Mouse (Mus musculus) stomach, embryonic 16.5 days (tissue): Measurements from ENCODE around the gene Hoxa7. TPM values are rescaled to one million over a fixed set of nuclear protein-coding genes. Genes with fewer than 3 reads are reported as not detected.

Experiments
- ATAC-seq: fragments of 200-750 bp; cut with Nextera tagmentation; 2 replicates; pipeline ENCODE4 v1.8.0; 2017; ENCODE audit warnings: moderate number of reproducible peaks, moderate TSS enrichment; ENCODE audit not compliant: insufficient read depth, low FRiP score
- H3K27ac ChIP-seq: fragments of 300-500 bp; sonication (generic); 2 replicates; pipeline ENCODE4 v1.5.1; 2014; ENCODE audit warnings: low read length
- H3K27me3 ChIP-seq: fragments of 300-500 bp; sonication (generic); 2 replicates; pipeline ENCODE4 v1.6.1; 2014; ENCODE audit warnings: low read length, control low read depth, mixed read lengths; ENCODE audit not compliant: control insufficient read depth, insufficient read depth
- H3K36me3 ChIP-seq: fragments of 300-500 bp; sonication (generic); 2 replicates; pipeline ENCODE4 v1.6.1; 2014; ENCODE audit warnings: low read length; ENCODE audit not compliant: control insufficient read depth, insufficient read depth
- H3K4me1 ChIP-seq: fragments of 300-500 bp; sonication (generic); 2 replicates; pipeline ENCODE4 v1.6.1; 2014; ENCODE audit warnings: low read length, control low read depth, mixed read lengths; ENCODE audit not compliant: control insufficient read depth, insufficient read depth
- H3K4me2 ChIP-seq: fragments of 300-500 bp; sonication (generic); 2 replicates; pipeline ENCODE4 v1.6.1; 2014; ENCODE audit warnings: low read depth, low read length, mixed read lengths
- H3K4me3 ChIP-seq: fragments of 300-500 bp; sonication (generic); replicated peaks from 2 replicates; pipeline ENCODE4 v1.5.1; 2014; ENCODE audit warnings: mild to moderate bottlenecking, low read length
- H3K9ac ChIP-seq: fragments of 300-500 bp; sonication (generic); 2 replicates; pipeline ENCODE4 v1.6.1; 2014; ENCODE audit warnings: low read length
- H3K9me3 ChIP-seq: fragments of 300-500 bp; sonication (generic); replicated peaks from 2 replicates; pipeline ENCODE4 v1.6.1; 2016; ENCODE audit warnings: low read length, control low read depth; ENCODE audit not compliant: control insufficient read depth
- WGBS: fragments of 180-500 bp; shearing (Covaris S2); extraction: QIAGEN DNeasy Blood & Tissue Kit; methylation state at CpG from one replicate; pipeline ENCODE4 v1.1.7; 2014; 5-methylcytosine and 5-hydroxymethylcytosine counted together
- polyA plus RNA-seq: library from polyadenylated mRNA; unstranded; fragments of >200 nt; fragmentation: Nextera tagmentation; extraction: Ambion mirVana; gene quantifications from 2 replicates; pipeline ENCODE4 v1.2.1, GENCODE M21; 2015

Hoxa7 gene
- polyA plus RNA-seq, 1 experiment from 2014 or later, result 10.8 TPM

GRCm38 (mm10) chr6:52242801-52243332 is 21.2 kb upstream of the Hoxa7 start:
- ATAC-seq, result no peak
- 6% methylated on average over 4 of the region's 4 CpGs for WGBS
- no peak overlapping the region for H3K27ac ChIP-seq
- no peak overlapping the region for H3K4me2 ChIP-seq
- no peak overlapping the region for H3K9ac ChIP-seq
- H3K4me1 ChIP-seq, result peaks cover 8% of the 10 kb centered on the region
- H3K9me3 ChIP-seq, result no peaks in the 10 kb centered on the region
- H3K4me3 ChIP-seq, result no peak overlapping the region
- H3K36me3 ChIP-seq, result no peaks in the 10 kb centered on the region
- peaks cover 92% of the 10 kb centered on the region for H3K27me3 ChIP-seq

- H3K4me1 ChIP-seq, result peaks cover 8% of the 10 kb centered on the region
- no peak for ATAC-seq
- no peak overlapping the region for H3K27ac ChIP-seq
- peaks cover 94% of the 10 kb centered on the region for H3K27me3 ChIP-seq
- H3K9me3 ChIP-seq, result no peaks in the 10 kb centered on the region
- no peak overlapping the region for H3K4me3 ChIP-seq
- H3K36me3 ChIP-seq, result no peaks in the 10 kb centered on the region
- 3% methylated on average over 9 of the region's 9 CpGs for WGBS
- no peak overlapping the region for H3K9ac ChIP-seq
- H3K4me2 ChIP-seq, result no peak overlapping the region
Measured at GRCm38 (mm10) chr6:52241001-52241621, 19.5 kb upstream of the Hoxa7 start.

- H3K27me3 ChIP-seq, result peaks cover 94% of the 10 kb centered on the region
- under 1% methylated on average over 35 of the region's 35 CpGs for WGBS
- ATAC-seq, result peak; percentile 53
Measured at GRCm38 (mm10) chr6:52240389-52241000, 18.8 kb upstream of the Hoxa7 start, which contains the start of gene Hoxa10. Gene Hoxa10, minus strand, starts transcription at chr6:52240854.

GRCm38 (mm10) chr6:52239625-52240388 is 18.2 kb upstream of the Hoxa7 start:
- Histone ChIP-seq H3K4me2 (peak overlapping the region; percentile 30), H3K4me1 (peaks cover 4% of the 10 kb centered on the region; the same call in 1 of the 2 replicates), H3K27ac (no peak overlapping the region), H3K27me3 (peaks cover 94% of the 10 kb centered on the region), H3K4me3 (peak overlapping the region; percentile 19), H3K9me3 (no peaks in the 10 kb centered on the region), H3K9ac (no peak overlapping the region), H3K36me3 (no peaks in the 10 kb centered on the region)
- ATAC-seq, result no peak
- WGBS, result 2% methylated on average over 30 of the region's 30 CpGs

More at GRCm38 (mm10) chr6:52240389-52241000, 18.8 kb upstream of the Hoxa7 start, which contains the start of gene Hoxa10:
- no peak within 1 kb of the TSS for H3K9ac ChIP-seq
- H3K9me3 ChIP-seq, result no peaks in the 10 kb centered on the region
- H3K4me3 ChIP-seq, result peak within 1 kb of the TSS; percentile 19
- H3K27ac ChIP-seq, result no peak within 1 kb of the TSS
- peak within 1 kb of the TSS; percentile 30 for H3K4me2 ChIP-seq
- no peaks in the 10 kb centered on the region for H3K36me3 ChIP-seq
- peaks cover 8% of the 10 kb centered on the region for H3K4me1 ChIP-seq

GRCm38 (mm10) chr6:52238976-52239375 is 17.3 kb upstream of the Hoxa7 start:
- ATAC-seq, result no peak
- H3K4me2 ChIP-seq, result no peak overlapping the region
- H3K27me3 ChIP-seq, result peaks cover 93% of the 10 kb centered on the region
- H3K9me3 ChIP-seq, result no peaks in the 10 kb centered on the region
- no peak overlapping the region for H3K9ac ChIP-seq
- H3K4me3 ChIP-seq, result no peak overlapping the region
- H3K27ac ChIP-seq, result no peak overlapping the region
- peaks cover 6% of the 10 kb centered on the region; the same call in 1 of the 2 replicates for H3K4me1 ChIP-seq
- 3% methylated on average over 7 of the region's 7 CpGs for WGBS
- no peaks in the 10 kb centered on the region for H3K36me3 ChIP-seq

- H3K9ac ChIP-seq, result no peak overlapping the region
- H3K4me1 ChIP-seq, result peaks cover 8% of the 10 kb centered on the region; the same call in 1 of the 2 replicates
- no peaks in the 10 kb centered on the region for H3K9me3 ChIP-seq
- H3K4me2 ChIP-seq, result no peak overlapping the region
- peaks cover 92% of the 10 kb centered on the region for H3K27me3 ChIP-seq
- H3K27ac ChIP-seq, result no peak overlapping the region
- H3K36me3 ChIP-seq, result no peaks in the 10 kb centered on the region
- no peak for ATAC-seq
- WGBS, result 3% methylated on average over 7 of the region's 7 CpGs
- no peak overlapping the region for H3K4me3 ChIP-seq
Measured at GRCm38 (mm10) chr6:52238155-52238545, 16.5 kb upstream of the Hoxa7 start.

- H3K4me3 ChIP-seq, result no peak overlapping the region
- H3K9me3 ChIP-seq, result no peaks in the 10 kb centered on the region
- H3K36me3 ChIP-seq, result no peaks in the 10 kb centered on the region
- peaks cover 92% of the 10 kb centered on the region for H3K27me3 ChIP-seq
- WGBS, result 10% methylated on average over 10 of the region's 10 CpGs
- H3K4me1 ChIP-seq, result peaks cover 8% of the 10 kb centered on the region; the same call in 1 of the 2 replicates
- no peak overlapping the region for H3K4me2 ChIP-seq
- no peak overlapping the region for H3K9ac ChIP-seq
- no peak overlapping the region for H3K27ac ChIP-seq
- ATAC-seq, result no peak
Measured at GRCm38 (mm10) chr6:52237346-52238154, 15.9 kb upstream of the Hoxa7 start.

- Histone ChIP-seq H3K4me1 (peaks cover 8% of the 10 kb centered on the region; the same call in 1 of the 2 replicates), H3K9ac (no peak overlapping the region), H3K4me3 (no peak overlapping the region), H3K36me3 (no peaks in the 10 kb centered on the region), H3K4me2 (no peak overlapping the region), H3K9me3 (no peaks in the 10 kb centered on the region), H3K27ac (no peak overlapping the region), H3K27me3 (peaks cover 91% of the 10 kb centered on the region)
- ATAC-seq, result no peak
- 18% methylated on average over 3 of the region's 3 CpGs for WGBS
Measured at GRCm38 (mm10) chr6:52236806-52237205, 15.2 kb upstream of the Hoxa7 start.
